Mouse (Mus musculus) stomach, embryonic 14.5 days (tissue): Measurements from ENCODE around the gene Gm5244. TPM values are rescaled to one million over a fixed set of nuclear protein-coding genes. Genes with fewer than 3 reads are reported as not detected.

ENCODE experiments used
- ATAC-seq: fragments of 200-750 bp; cut with Nextera tagmentation; 2 replicates; pipeline ENCODE4 v1.8.0; 2017; ENCODE audit warnings: low read depth, moderate TSS enrichment; ENCODE audit not compliant: insufficient number of reproducible peaks, insufficient read depth, low FRiP score
- H3K27ac ChIP-seq: fragments of 300-500 bp; sonication (generic); 2 replicates; pipeline ENCODE4 v1.5.1; 2014; ENCODE audit warnings: mild to moderate bottlenecking, low read length, moderate library complexity, mixed read lengths
- H3K27me3 ChIP-seq: fragments of 300-500 bp; sonication (generic); 2 replicates; pipeline ENCODE4 v1.6.1; 2014; ENCODE audit warnings: low read length, control low read depth, mixed read lengths; ENCODE audit not compliant: control insufficient read depth, insufficient read depth
- H3K36me3 ChIP-seq: fragments of 300-500 bp; sonication (generic); 2 replicates; pipeline ENCODE4 v1.6.1; 2014; ENCODE audit warnings: mild to moderate bottlenecking, control low read depth, low read length, moderate library complexity, mixed read lengths; ENCODE audit not compliant: control insufficient read depth, insufficient read depth
- H3K4me1 ChIP-seq: fragments of 300-500 bp; sonication (generic); 2 replicates; pipeline ENCODE4 v1.6.1; 2014; ENCODE audit warnings: low read length, control low read depth, mixed read lengths; ENCODE audit not compliant: control insufficient read depth, insufficient read depth
- H3K4me2 ChIP-seq: fragments of 300-500 bp; sonication (generic); replicated peaks from 2 replicates; pipeline ENCODE4 v1.6.1; 2014; ENCODE audit warnings: low read depth, low read length, control low read depth
- H3K4me3 ChIP-seq: fragments of 300-500 bp; sonication (generic); 2 replicates; pipeline ENCODE4 v1.5.1; 2014; ENCODE audit warnings: low read depth, low read length, control low read depth
- H3K9ac ChIP-seq: fragments of 300-500 bp; sonication (generic); replicated peaks from 2 replicates; pipeline ENCODE4 v1.6.1; 2014; ENCODE audit warnings: low read depth, mild to moderate bottlenecking, control low read depth, low read length, moderate library complexity, mixed read lengths
- H3K9me3 ChIP-seq: fragments of 300-500 bp; sonication (generic); 2 replicates; pipeline ENCODE4 v1.6.1; 2016; ENCODE audit warnings: low read depth, low read length, control low read depth; ENCODE audit not compliant: control insufficient read depth
- WGBS: fragments of 180-500 bp; shearing (Covaris S2); extraction: QIAGEN DNeasy Blood & Tissue Kit; methylation state at CpG from one replicate; pipeline ENCODE4 v1.1.7; 2014; 5-methylcytosine and 5-hydroxymethylcytosine counted together
- polyA plus RNA-seq: library from polyadenylated mRNA; unstranded; fragments of >200 nt; fragmentation: Nextera tagmentation; extraction: Ambion mirVana; gene quantifications from 2 replicates; pipeline ENCODE4 v1.2.1, GENCODE M21; 2014

Gm5244 gene
- polyA plus RNA-seq, 1 experiment from 2014 or later = not detected

- no peaks in the 10 kb centered on the region for H3K36me3 ChIP-seq
- no peaks in the 10 kb centered on the region for H3K4me1 ChIP-seq
- no peaks in the 10 kb centered on the region for H3K27me3 ChIP-seq
- H3K9ac ChIP-seq = no peak overlapping the region
- H3K9me3 ChIP-seq = no peaks in the 10 kb centered on the region
- H3K4me2 ChIP-seq = no peak overlapping the region
- no peak overlapping the region for H3K27ac ChIP-seq
- no peak for ATAC-seq
- 64% methylated on average over 2 of the region's 2 CpGs for WGBS
- no peak overlapping the region for H3K4me3 ChIP-seq
These were observed 40.3 kb upstream of the Gm5244 start for GRCm38 (mm10) chr19:12806214-12806613.

DNA sequence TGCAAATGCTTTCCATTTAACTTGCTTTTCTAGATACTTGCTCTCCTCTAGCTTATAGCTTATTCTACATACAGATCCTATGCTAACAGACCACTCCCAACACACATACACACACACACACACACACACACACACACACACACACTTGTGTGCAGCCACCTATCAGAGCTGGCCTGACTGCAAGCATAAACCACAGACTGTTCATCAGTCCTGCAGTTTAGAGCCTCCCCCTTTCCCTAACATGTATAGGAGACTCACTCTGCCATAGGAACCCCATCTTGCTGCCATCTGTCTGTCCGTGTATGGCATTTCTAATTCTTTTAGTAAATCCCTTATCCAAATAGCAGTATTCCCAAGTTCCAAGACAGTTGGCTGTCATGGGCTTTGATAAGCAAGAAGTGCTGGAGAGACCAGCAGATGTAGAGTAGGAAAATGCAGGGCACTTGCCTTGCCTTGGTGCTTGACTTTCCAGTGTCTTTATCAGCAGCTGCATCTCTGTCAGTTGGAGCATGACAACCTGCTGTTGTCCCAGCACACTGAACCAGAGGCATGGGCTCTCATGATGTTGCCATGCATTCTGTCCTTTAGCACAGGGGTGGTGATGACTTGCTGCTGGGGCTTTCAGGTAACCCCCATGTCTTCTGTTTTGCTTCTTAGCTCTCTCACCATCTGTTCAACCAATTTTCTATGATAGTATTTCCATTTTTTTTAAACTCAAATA is 33.7 kb upstream of the Gm5244 start:
- Histone ChIP-seq H3K4me3 (no peak overlapping the region), H3K9me3 (no peaks in the 10 kb centered on the region), H3K27ac (no peak overlapping the region), H3K36me3 (no peaks in the 10 kb centered on the region), H3K4me2 (no peak overlapping the region), H3K9ac (no peak overlapping the region), H3K27me3 (no peaks in the 10 kb centered on the region), H3K4me1 (no peaks in the 10 kb centered on the region)
- 43% methylated on average over 1 of the region's 1 CpGs for WGBS
- ATAC-seq = no peak

GRCm38 (mm10) chr19:12813883-12814282 is 32.6 kb upstream of the Gm5244 start:
- no peaks in the 10 kb centered on the region for H3K4me1 ChIP-seq
- WGBS = 82% methylated on average over 1 of the region's 1 CpGs
- H3K4me3 ChIP-seq = no peak overlapping the region
- H3K27me3 ChIP-seq = no peaks in the 10 kb centered on the region
- H3K27ac ChIP-seq = no peak overlapping the region
- H3K4me2 ChIP-seq = no peak overlapping the region
- no peaks in the 10 kb centered on the region for H3K9me3 ChIP-seq
- ATAC-seq = no peak
- no peak overlapping the region for H3K9ac ChIP-seq
- H3K36me3 ChIP-seq = no peaks in the 10 kb centered on the region

DNA sequence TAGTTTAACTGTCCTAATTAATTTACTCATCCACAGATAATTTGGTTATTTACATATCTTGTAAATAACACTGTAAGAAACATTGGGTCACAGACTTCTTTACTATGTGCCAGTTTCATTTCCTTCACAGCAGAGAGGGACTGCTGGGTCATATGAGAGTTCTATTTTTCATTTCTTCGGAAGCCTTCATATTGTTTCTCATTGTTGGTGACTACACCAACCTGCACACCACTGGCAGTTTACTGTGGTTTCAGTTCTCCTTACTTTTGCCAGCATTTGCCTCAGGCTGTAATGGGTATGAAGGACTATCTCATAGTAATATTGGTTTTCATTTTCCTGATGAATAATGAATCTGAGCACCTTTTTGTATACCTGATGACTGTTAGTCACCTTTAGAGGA is 28.0 kb upstream of the Gm5244 start:
- no peak for ATAC-seq
- no peaks in the 10 kb centered on the region for H3K9me3 ChIP-seq
- no peaks in the 10 kb centered on the region for H3K27me3 ChIP-seq
- no peak overlapping the region for H3K4me2 ChIP-seq
- H3K4me3 ChIP-seq = no peak overlapping the region
- H3K27ac ChIP-seq = no peak overlapping the region
- H3K36me3 ChIP-seq = no peaks in the 10 kb centered on the region
- 91% methylated on average over 1 of the region's 1 CpGs for WGBS
- no peak overlapping the region for H3K9ac ChIP-seq
- no peaks in the 10 kb centered on the region for H3K4me1 ChIP-seq

DNA sequence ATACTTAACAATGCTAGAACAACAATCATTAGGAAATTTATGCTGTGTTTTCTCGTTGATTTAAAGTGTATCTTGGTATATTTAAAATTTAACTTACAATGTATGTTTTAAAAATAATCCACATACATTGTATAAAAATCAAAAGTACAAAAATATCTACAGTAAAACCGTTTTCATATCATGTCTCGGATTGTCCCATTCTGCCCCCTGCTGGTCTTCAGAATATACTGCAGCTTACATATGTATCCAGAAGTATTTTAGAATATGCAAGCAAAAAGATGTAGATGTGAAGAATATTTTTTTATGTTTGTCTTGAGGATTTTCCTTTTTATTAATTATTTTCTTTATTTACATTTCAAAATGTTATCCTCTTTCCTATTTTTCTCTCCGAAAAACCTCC is 26.1 kb upstream of the Gm5244 start:
- Histone ChIP-seq H3K27ac (no peak overlapping the region), H3K9me3 (no peaks in the 10 kb centered on the region), H3K4me2 (no peak overlapping the region), H3K36me3 (no peaks in the 10 kb centered on the region), H3K9ac (no peak overlapping the region), H3K4me1 (no peaks in the 10 kb centered on the region), H3K4me3 (no peak overlapping the region), H3K27me3 (no peaks in the 10 kb centered on the region)
- ATAC-seq = no peak
- 29% methylated on average over 4 of the region's 4 CpGs for WGBS

DNA sequence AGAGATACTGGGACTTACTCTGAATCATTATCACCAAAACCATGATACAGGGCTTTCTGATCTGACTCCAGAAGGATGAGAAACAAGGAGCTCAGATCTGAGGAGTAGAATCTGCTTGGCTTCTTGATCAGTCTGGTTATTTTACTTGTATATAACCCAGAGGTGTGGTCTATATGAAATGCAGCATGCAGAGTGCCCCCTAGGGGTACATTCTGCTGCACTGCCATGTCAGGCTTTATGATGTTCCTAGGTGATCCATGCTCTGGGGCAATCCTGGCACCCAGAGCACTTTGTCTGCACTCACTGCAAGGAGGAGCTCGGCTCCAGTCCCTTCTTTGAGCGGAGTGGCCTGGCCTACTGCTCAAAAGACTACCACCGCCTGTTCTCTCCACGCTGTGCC is 21.9 kb upstream of the Gm5244 start:
- 72% methylated on average over 4 of the region's 4 CpGs for WGBS
- no peaks in the 10 kb centered on the region for H3K9me3 ChIP-seq
- H3K9ac ChIP-seq = no peak overlapping the region
- H3K4me1 ChIP-seq = no peaks in the 10 kb centered on the region
- no peak overlapping the region for H3K4me3 ChIP-seq
- no peak overlapping the region for H3K4me2 ChIP-seq
- no peak overlapping the region for H3K27ac ChIP-seq
- H3K36me3 ChIP-seq = no peaks in the 10 kb centered on the region
- no peak for ATAC-seq
- H3K27me3 ChIP-seq = no peaks in the 10 kb centered on the region

GRCm38 (mm10) chr19:12830823-12831430 is 15.6 kb upstream of the Gm5244 start:
- no peak overlapping the region for H3K9ac ChIP-seq
- H3K4me2 ChIP-seq = no peak overlapping the region
- H3K27me3 ChIP-seq = no peaks in the 10 kb centered on the region
- no peaks in the 10 kb centered on the region for H3K4me1 ChIP-seq
- H3K4me3 ChIP-seq = no peak overlapping the region
- no peak for ATAC-seq
- no peaks in the 10 kb centered on the region for H3K9me3 ChIP-seq
- H3K36me3 ChIP-seq = no peaks in the 10 kb centered on the region
- 62% methylated on average over 2 of the region's 2 CpGs for WGBS
- no peak overlapping the region for H3K27ac ChIP-seq

DNA sequence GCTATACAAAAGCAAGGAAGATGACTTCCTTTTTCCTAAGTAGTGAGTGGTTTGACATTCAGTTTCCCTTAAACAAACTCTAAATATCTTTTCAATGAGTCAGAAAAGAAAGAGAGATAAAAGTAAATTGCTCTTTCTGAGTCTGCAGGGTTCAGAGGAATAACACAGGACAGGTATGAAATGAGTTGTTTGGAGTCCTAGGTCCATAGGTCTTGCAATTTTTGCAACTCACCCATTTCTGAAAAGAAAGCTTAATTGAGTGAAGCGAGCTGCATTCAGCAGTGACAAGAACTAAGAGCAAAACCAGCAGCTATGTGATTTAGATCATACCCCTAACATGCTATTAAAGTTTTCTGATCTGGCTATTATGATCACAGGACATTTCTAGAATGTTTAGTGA is 14.9 kb upstream of the Gm5244 start:
- Histone ChIP-seq H3K27me3 (no peaks in the 10 kb centered on the region), H3K9me3 (no peaks in the 10 kb centered on the region), H3K27ac (no peak overlapping the region), H3K4me1 (no peaks in the 10 kb centered on the region), H3K9ac (no peak overlapping the region), H3K4me3 (no peak overlapping the region), H3K4me2 (no peak overlapping the region), H3K36me3 (no peaks in the 10 kb centered on the region)
- no peak for ATAC-seq
- 73% methylated on average over 1 of the region's 1 CpGs for WGBS

- Histone ChIP-seq H3K9me3 (no peaks in the 10 kb centered on the region), H3K27me3 (no peaks in the 10 kb centered on the region), H3K27ac (no peak overlapping the region), H3K36me3 (no peaks in the 10 kb centered on the region), H3K4me2 (no peak overlapping the region), H3K4me1 (no peaks in the 10 kb centered on the region), H3K9ac (no peak overlapping the region), H3K4me3 (no peak overlapping the region)
- ATAC-seq = no peak
- 70% methylated on average over 3 of the region's 3 CpGs for WGBS
These were observed 12.9 kb upstream of the Gm5244 start for GRCm38 (mm10) chr19:12833625-12834024.
